Mouse (Mus musculus) stomach, postnatal 0 days (tissue): ENCODE data around the gene Dguok.

ENCODE experiments used
- CTCF ChIP-seq: IDR thresholded peaks from 2 replicates; pipeline ENCODE4 v1.5.1; 2016; ENCODE audit warnings: antibody characterized with exemption, low read depth, mild to moderate bottlenecking, moderate library complexity
- EP300 ChIP-seq: optimal IDR thresholded peaks from 2 replicates; pipeline ENCODE3; 2016; ENCODE audit warnings: antibody characterized with exemption

DNA sequence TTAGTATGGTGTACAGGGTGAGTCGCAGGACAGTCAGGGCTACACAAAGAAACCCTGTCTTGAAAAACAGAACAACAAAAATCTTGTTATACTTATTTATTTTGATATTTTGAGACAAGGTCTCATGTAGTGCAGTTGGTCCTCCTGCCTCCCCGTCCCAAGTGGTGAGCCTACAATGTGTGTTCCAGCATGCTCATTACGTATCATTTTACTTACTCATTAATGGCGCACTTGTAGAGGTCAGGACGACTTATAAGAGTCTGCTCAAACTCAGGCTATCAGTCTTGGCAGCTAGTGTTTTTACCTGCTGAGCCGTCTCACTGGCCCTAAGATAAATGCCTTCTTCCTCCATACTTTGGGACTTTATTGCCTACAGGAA is 388 bp upstream of the Dguok start:
- no peak for TF ChIP-seq CTCF
- no peak for TF ChIP-seq EP300
